Mouse (Mus musculus): Measurements from ENCODE around the gene Ntsr1. TPM values are rescaled to one million over a fixed set of nuclear protein-coding genes. Genes with fewer than 3 reads are reported as not detected.

Gene Ntsr1
- polyA plus RNA-seq (2016; fragmentation: Nextera tagmentation; extraction: Ambion mirVana): 0.31 and 0.39 TPM in 2 replicates

DNA sequence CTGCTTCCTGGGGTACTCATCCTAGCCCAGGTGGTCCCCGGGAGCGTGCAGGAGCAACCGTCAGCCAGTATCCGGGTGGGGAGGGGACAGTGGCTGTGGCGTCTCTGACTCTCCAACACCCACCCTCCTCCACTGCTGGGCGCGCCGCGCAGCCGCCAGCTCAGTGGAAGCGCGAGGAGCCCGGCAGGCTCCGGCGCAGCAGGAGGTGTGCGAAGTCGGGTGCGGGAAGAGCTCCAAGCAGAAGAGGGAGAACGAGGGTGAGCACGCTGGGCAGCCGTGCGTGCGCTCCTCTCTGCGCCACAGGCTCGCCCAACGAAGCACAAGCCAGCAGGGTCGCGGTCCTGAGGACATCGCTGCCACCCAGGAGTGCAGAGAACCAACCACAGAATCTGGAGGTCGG, at the start of gene Ntsr1:
TSS of gene Ntsr1 (plus strand) at position 236 of the 400 bp plus-strand sequence.
- DNase-seq (ENCODE audit: low spot score): no peak
- H3K36me3 ChIP-seq: no peaks in the 10 kb centered on the region
- H3K27ac ChIP-seq: peak within 1 kb of the TSS; percentile 42; the same call in 1 of the 2 replicates
- peaks cover 43% of the 10 kb centered on the region for H3K4me1 ChIP-seq (replicated peaks)
- 1% methylated on average over 30 of the region's 30 CpGs for WGBS
- H3K9me3 ChIP-seq: no peaks in the 10 kb centered on the region
- peaks cover 92% of the 10 kb centered on the region for H3K27me3 ChIP-seq (ENCODE audit: insufficient read depth, poor library complexity, severe bottlenecking)
- peak within 1 kb of the TSS; percentile 52 for H3K4me3 ChIP-seq

DNA sequence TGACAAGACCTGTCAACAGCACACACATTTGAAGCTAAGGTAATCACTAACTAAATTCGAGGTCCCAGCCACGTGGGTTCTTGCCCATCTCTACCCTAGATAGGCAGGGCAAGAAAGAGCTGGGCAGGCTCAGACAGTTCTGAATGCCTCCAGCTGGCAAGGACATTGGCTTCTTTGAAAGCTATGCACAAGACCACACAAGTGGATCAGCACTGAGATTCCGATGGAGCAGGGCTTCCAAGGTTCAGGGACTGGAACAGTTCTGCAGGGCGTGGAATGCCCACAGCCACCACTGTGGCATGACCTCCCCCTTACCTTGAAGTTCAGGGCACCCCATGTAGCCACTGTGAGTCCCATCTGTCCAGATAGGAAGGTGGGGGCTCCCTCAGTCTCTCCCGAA, 49.2 kb upstream of the Ntsr1 start:
- Histone ChIP-seq H3K4me1 (replicated peaks) (peaks cover 11% of the 10 kb centered on the region), H3K27ac (no peak overlapping the region), H3K27me3 (ENCODE audit: insufficient read depth, poor library complexity, severe bottlenecking) (peaks cover 33% of the 10 kb centered on the region), H3K4me3 (no peak overlapping the region), H3K36me3 (no peaks in the 10 kb centered on the region), H3K9me3 (no peaks in the 10 kb centered on the region)
- no peak for DNase-seq (ENCODE audit: low spot score)
- WGBS: 76% methylated on average over 5 of the region's 5 CpGs

DNA sequence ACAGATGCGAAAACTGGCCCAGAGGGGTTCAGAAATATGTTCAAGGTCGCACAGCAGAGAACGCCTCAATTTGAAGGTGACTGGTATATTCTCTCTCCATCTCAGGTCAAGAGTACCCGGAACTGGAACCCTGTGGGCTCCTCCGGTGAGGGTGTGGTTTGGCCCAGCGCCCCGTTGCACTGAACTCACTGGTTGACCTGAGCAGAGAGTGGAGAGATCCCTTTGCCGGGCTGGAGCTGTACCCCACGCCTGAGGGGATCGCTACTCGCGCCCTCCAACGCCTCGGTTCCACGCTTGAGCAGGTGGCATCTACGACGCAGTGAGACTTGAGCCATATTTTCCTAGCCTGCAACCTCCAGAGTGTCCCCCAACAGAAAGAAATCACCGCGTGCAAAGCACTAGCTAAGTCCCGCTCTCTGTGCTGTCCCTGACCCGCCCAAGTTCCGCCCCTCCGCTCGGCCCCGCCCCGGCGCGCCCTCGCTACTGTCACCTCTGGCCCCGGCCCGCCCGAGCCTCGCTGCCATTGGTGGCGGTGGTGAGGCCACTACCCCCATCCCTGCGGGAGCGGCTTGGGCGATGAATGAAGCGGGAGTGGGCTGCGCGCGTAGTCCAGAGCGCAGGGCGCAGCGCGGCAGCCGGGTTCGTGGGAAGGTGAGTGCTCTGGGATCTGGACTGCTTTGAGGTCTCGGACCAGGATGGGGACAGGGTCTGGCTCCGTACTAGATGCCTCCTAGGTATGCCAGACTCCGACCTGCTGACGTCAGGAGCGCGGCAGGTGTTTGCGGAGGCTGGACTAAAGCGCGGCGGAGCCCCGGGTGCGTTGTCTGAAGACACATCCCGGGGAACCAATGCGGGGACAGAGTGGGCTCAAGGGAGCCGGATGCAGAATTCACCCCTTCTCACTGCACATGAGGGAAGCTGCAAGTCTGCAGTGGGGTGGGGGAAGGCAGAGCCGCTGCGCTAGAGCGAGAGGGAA, 43.8 kb upstream of the Ntsr1 start, which contains the start of gene Slco4a1:
TSS of gene Slco4a1 (plus strand) at position 523 of the 976 bp plus-strand sequence.
- H3K4me1 ChIP-seq (replicated peaks): peaks cover 35% of the 10 kb centered on the region
- H3K27ac ChIP-seq: peak within 1 kb of the TSS; percentile 82
- no peaks in the 10 kb centered on the region for H3K36me3 ChIP-seq
- peak within 1 kb of the TSS; percentile 64 for H3K4me3 ChIP-seq
- peaks cover 78% of the 10 kb centered on the region for H3K27me3 ChIP-seq (ENCODE audit: insufficient read depth, poor library complexity, severe bottlenecking)
- WGBS: 1% methylated on average over 65 of the region's 65 CpGs
- no peaks in the 10 kb centered on the region for H3K9me3 ChIP-seq
- DNase-seq (ENCODE audit: low spot score): peak; percentile 94

DNA sequence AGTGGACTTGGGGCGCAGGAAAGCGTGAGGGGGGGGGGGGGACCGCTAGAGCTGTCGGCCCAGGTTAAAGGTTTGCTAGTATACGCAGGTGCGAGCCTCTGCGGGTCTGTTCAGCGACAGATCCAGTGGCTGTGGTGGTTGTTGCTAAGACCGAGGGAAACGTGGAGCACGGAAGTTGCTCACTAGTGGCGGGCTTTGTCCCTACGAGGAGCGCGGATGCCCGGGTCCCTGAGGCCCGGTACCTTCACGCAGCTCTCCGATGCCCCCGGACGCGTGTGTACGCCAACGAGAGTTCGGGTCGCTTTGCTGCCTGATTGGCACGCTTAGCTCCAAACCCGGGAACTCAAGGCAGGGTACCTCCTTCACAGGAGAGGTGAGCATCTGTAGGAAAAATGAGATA, 43.1 kb upstream of the Ntsr1 start:
- H3K4me3 ChIP-seq: peak overlapping the region; percentile 64
- DNase-seq (ENCODE audit: low spot score): no peak
- peaks cover 78% of the 10 kb centered on the region for H3K27me3 ChIP-seq (ENCODE audit: insufficient read depth, poor library complexity, severe bottlenecking)
- H3K9me3 ChIP-seq: no peaks in the 10 kb centered on the region
- H3K4me1 ChIP-seq (replicated peaks): peaks cover 40% of the 10 kb centered on the region
- WGBS: under 1% methylated on average over 28 of the region's 28 CpGs
- H3K36me3 ChIP-seq: no peaks in the 10 kb centered on the region
- H3K27ac ChIP-seq: peak overlapping the region; percentile 82

DNA sequence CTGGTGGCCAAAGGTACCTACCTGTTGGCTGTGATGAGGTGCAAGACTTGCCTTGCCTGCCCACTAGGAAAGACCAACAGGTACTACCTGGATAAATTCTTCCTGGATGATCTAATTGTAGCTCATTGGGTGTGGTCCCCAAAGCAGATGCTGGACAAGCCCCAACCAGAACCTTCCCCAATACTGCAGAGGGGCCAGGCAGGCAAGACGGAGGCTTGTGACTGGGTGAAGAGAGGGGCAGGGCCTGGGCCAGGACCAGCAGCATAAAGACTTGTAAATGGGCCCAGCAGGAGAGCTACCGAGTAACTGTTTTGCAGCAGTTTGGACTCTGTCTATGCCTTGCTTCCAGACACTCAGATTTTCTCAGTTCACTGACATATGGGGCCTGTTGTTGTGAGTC, 42.1 kb upstream of the Ntsr1 start:
- H3K27ac ChIP-seq: no peak overlapping the region
- DNase-seq (ENCODE audit: low spot score): no peak
- 26% methylated on average over 2 of the region's 2 CpGs for WGBS
- H3K9me3 ChIP-seq: no peaks in the 10 kb centered on the region
- H3K4me3 ChIP-seq: peak overlapping the region; percentile 64; the same call in 1 of the 2 replicates
- peaks cover 78% of the 10 kb centered on the region for H3K27me3 ChIP-seq (ENCODE audit: insufficient read depth, poor library complexity, severe bottlenecking)
- peaks cover 42% of the 10 kb centered on the region for H3K4me1 ChIP-seq (replicated peaks)
- H3K36me3 ChIP-seq: no peaks in the 10 kb centered on the region

DNA sequence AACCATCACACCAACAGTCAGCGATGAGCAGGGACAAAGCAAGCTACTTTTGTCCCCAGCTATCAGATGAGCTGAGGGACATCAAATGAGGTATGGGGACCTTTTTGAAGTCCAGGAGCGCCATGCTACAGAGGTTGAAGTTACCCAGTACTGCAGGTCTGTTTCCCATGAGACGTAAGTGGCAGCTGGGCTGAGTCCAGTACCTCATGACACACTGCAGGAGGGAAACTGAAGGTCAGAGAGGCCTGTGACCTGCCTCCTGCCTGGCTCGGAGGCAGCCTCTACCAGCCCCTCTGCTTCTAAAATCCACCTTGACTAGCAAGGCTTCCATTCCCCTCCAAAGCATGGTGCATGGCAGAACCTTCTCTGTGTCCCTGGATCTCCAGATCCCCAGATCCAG, 40.3 kb upstream of the Ntsr1 start:
- Histone ChIP-seq H3K36me3 (peaks cover 6% of the 10 kb centered on the region; the same call in 1 of the 2 replicates), H3K4me3 (no peak overlapping the region), H3K9me3 (no peaks in the 10 kb centered on the region), H3K4me1 (replicated peaks) (peaks cover 46% of the 10 kb centered on the region), H3K27me3 (ENCODE audit: insufficient read depth, poor library complexity, severe bottlenecking) (peaks cover 69% of the 10 kb centered on the region), H3K27ac (no peak overlapping the region; the same call in 1 of the 2 replicates)
- whole genome bisulfite sequencing: 66% methylated on average over 4 of the region's 4 CpGs
- no peak for DNase-seq (ENCODE audit: low spot score)

DNA sequence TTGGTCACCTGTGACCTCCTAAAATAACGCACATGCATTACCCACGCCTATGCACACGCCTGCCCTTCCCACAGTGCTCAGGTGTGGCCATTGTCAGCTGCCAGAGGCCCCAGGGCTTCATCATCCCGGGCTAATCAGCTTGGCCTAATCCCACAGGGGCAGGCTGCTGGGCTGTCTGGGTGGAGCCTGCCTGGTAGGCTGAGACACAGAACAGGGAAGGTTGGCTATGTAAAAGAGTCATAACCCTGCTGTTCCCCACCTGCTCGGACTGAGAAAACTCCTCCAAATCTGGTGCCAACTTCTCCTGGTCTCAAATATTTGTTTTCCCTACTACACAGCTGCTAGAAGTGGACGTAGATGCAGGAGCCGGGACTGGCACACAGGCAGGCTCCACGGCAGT, 39.0 kb upstream of the Ntsr1 start:
- Histone ChIP-seq H3K4me3 (no peak overlapping the region), H3K36me3 (peaks cover 13% of the 10 kb centered on the region), H3K4me1 (replicated peaks) (peaks cover 41% of the 10 kb centered on the region), H3K27me3 (ENCODE audit: insufficient read depth, poor library complexity, severe bottlenecking) (peaks cover 56% of the 10 kb centered on the region), H3K9me3 (no peaks in the 10 kb centered on the region), H3K27ac (no peak overlapping the region)
- no peak for DNase-seq (ENCODE audit: low spot score)
- WGBS: 68% methylated on average over 8 of the region's 8 CpGs

DNA sequence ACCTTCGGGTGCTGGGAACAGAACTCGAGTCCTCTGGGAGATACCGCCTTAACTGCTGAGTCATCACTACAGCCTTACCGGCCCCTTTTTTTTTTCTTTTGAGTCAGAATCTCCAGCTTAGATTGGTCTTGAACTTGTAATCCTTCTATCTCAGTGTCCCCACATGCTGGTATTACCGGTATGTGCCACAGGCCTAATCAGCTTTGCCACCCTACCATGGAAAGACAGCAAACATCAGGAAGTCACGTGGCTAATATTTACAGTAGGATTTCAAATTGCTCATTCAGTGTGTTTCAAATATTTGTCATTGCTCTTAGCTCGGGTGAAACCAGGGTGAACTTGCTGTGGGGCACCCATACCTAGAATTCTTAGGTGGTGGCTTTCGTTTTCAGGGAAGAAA, 37.2 kb upstream of the Ntsr1 start:
- Histone ChIP-seq H3K4me1 (replicated peaks) (peaks cover 39% of the 10 kb centered on the region), H3K36me3 (peaks cover 21% of the 10 kb centered on the region), H3K4me3 (no peak overlapping the region), H3K9me3 (no peaks in the 10 kb centered on the region), H3K27me3 (ENCODE audit: insufficient read depth, poor library complexity, severe bottlenecking) (peaks cover 38% of the 10 kb centered on the region), H3K27ac (no peak overlapping the region)
- WGBS: 85% methylated on average over 8 of the region's 8 CpGs
- no peak for DNase-seq (ENCODE audit: low spot score)

DNA sequence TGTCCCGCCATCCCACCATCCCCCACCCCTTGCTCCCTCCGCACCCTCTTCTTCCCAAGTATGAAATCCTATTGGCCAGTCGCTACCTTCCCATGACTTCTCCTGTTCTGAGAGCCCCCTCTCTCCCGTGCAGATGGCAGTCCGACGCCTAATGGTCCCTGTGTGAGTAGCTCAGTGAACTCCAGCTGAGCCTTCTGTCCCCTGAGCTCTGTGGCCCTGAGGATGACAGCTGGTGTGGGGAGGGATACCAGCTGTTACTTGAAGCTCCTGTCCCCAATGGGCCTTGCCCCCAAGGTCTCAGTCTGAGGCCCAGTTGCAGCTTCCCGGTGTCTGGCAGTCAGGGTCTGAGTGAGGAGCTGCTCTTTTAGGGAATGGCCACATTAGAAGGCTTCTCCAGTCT, 33.3 kb upstream of the Ntsr1 start:
- DNase-seq (ENCODE audit: low spot score): peak; percentile 51
- Histone ChIP-seq H3K4me3 (no peak overlapping the region), H3K27ac (peak overlapping the region; percentile 72), H3K4me1 (replicated peaks) (peaks cover 25% of the 10 kb centered on the region; the same call in 1 of the 2 replicates), H3K9me3 (no peaks in the 10 kb centered on the region), H3K36me3 (peaks cover 31% of the 10 kb centered on the region), H3K27me3 (ENCODE audit: insufficient read depth, poor library complexity, severe bottlenecking) (peaks cover 16% of the 10 kb centered on the region)
- 70% methylated on average over 7 of the region's 7 CpGs for WGBS

DNA sequence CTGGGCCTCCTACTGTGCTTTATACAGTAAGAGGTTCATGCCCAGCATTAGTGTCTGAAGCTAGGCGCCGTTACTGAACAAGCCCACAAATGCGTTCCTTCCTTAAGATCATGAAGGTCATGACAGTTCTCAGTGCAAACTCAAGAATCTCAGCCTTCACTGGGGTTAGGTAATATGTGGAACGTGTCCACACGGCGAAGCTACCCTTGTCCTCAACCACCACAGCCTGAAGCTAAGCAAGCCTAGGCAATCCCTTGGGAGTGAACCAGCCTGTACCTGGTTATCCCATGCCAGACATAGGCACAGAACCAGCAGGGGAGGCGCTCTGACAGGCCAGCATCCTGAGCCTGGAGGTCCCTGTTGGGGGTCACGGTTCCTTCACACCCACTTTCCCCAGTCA, 30.9 kb upstream of the Ntsr1 start:
- Histone ChIP-seq H3K9me3 (no peaks in the 10 kb centered on the region), H3K36me3 (peaks cover 31% of the 10 kb centered on the region), H3K4me1 (replicated peaks) (peaks cover 33% of the 10 kb centered on the region), H3K4me3 (no peak overlapping the region), H3K27me3 (ENCODE audit: insufficient read depth, poor library complexity, severe bottlenecking) (peaks cover 25% of the 10 kb centered on the region), H3K27ac (no peak overlapping the region)
- 91% methylated on average over 8 of the region's 8 CpGs for WGBS
- no peak for DNase-seq (ENCODE audit: low spot score)

DNA sequence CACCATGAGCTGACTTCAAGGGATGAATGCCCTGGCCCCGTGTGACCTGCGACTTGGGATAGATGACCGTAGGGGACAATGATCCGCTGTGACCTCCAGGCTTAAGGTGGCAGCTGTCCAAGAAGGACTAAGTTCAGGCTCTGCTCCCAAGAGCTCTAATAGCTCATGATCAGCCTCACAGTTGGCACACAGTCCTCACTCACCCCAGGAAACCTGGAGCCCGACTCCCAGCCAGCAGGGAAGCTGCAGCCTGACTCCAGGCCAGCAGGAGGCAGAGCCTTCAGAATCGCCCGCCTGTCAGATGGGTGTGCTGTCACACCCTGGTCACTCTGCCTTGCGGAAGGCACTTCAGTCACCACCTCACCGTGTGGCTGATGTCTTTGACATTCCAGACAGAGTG, 30.0 kb upstream of the Ntsr1 start:
- no peak overlapping the region for H3K27ac ChIP-seq
- peaks cover 36% of the 10 kb centered on the region for H3K4me1 ChIP-seq (replicated peaks)
- peaks cover 25% of the 10 kb centered on the region for H3K27me3 ChIP-seq (ENCODE audit: insufficient read depth, poor library complexity, severe bottlenecking)
- H3K9me3 ChIP-seq: no peaks in the 10 kb centered on the region
- peaks cover 22% of the 10 kb centered on the region for H3K36me3 ChIP-seq
- no peak for DNase-seq (ENCODE audit: low spot score)
- H3K4me3 ChIP-seq: no peak overlapping the region
- WGBS: 66% methylated on average over 9 of the region's 9 CpGs

DNA sequence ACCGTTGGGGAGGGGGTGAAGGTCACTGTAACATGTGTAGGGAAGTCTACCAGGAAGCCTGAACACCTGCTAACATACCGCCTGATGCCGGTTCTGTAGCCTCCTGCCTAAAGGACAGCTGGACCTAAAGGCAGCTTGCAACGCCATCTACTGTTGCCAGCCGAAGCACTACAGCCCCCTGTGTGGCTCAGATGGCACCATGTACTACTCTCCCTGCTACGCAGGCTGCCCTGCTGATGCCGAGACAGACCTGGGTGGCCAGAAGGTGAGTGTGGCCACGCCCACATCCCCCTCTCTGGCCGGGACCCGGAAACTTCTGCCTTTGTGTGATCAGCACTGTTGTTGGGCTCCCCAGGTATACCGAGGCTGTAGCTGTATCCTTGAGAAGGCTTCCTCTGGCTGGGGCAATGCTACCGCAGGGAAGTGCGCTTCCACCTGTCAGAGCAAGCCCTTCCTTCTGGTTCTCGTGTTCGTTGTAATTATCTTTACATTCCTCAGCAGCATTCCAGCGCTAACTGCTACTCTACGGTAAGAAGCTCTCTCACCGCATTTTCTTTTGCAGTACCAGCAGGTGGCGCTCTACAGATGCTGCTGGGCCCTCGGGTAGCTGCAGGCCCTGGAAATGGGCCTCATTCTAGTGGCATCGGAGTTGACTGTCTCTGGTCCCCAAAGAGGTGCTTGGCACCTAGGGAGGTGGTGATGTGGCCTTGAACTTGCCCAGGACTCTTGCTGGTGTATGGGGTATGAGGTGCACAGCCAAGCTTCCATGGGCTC, 27.3 kb upstream of the Ntsr1 start:
- Histone ChIP-seq H3K4me1 (replicated peaks) (peaks cover 21% of the 10 kb centered on the region), H3K36me3 (0 out of 2 replicates have a peak, but pooled peaks cover 10% of the 10 kb centered on the region), H3K9me3 (no peaks in the 10 kb centered on the region), H3K27me3 (ENCODE audit: insufficient read depth, poor library complexity, severe bottlenecking) (peaks cover 25% of the 10 kb centered on the region), H3K27ac (0 out of 2 replicates have a peak overlapping the region, but pooled peaks have one; percentile 4), H3K4me3 (peak overlapping the region; percentile 22)
- 7% methylated on average over 21 of the region's 21 CpGs for WGBS
- DNase-seq (ENCODE audit: low spot score): peak; percentile 60
